Mouse (Mus musculus) ES-Bruce4 (cell line): ENCODE data around the gene Msi2. TPM values are rescaled to one million over a fixed set of nuclear protein-coding genes. Genes with fewer than 3 reads are reported as not detected.
A peak's percentile ranks its signal among the peaks of the same experiment; 100 is the strongest.

Source experiments
- H3K27ac ChIP-seq: 2 replicates; pipeline ENCODE4 v1.5.1; 2012; ENCODE audit warnings: low read length, inconsistent platforms; ENCODE audit not compliant: insufficient read depth
- H3K27me3 ChIP-seq: 2 replicates; pipeline ENCODE4 v1.6.1; 2012; ENCODE audit warnings: mild to moderate bottlenecking, low read length, inconsistent platforms; ENCODE audit not compliant: control insufficient read depth, poor library complexity, insufficient read depth, severe bottlenecking
- H3K36me3 ChIP-seq: 2 replicates; pipeline ENCODE4 v1.6.1; 2012; ENCODE audit warnings: inconsistent platforms, mild to moderate bottlenecking, low read length, moderate library complexity; ENCODE audit not compliant: control insufficient read depth, poor library complexity, insufficient read depth, severe bottlenecking
- H3K4me1 ChIP-seq: one replicate; pipeline ENCODE4 v1.8.1; 2011; ENCODE audit warnings: low read length; ENCODE audit not compliant: control insufficient read depth, insufficient read depth
- H3K4me3 ChIP-seq: 2 replicates; pipeline ENCODE4 v1.5.1; 2011; ENCODE audit warnings: low read depth, mild to moderate bottlenecking, low read length
- H3K9ac ChIP-seq: 2 replicates; pipeline ENCODE4 v1.6.1; 2012; ENCODE audit warnings: low read depth, mild to moderate bottlenecking, inconsistent platforms; ENCODE audit not compliant: poor library complexity, severe bottlenecking
- H3K9me3 ChIP-seq: replicated peaks from 2 replicates; pipeline ENCODE4 v1.6.1; 2012; ENCODE audit warnings: mild to moderate bottlenecking, low read length, inconsistent platforms; ENCODE audit not compliant: control insufficient read depth, poor library complexity, insufficient read depth, severe bottlenecking
- CTCF ChIP-seq: IDR thresholded peaks from one replicate; pipeline ENCODE4 v1.8.1; 2011; ENCODE audit warnings: low read depth, low read length
- EP300 ChIP-seq: IDR thresholded peaks from 2 replicates; pipeline ENCODE4 v1.6.1; 2011; ENCODE audit warnings: low read depth, low read length; ENCODE audit not compliant: insufficient read depth
- POLR2A ChIP-seq: IDR thresholded peaks from one replicate; pipeline ENCODE4 v1.8.1; 2011; ENCODE audit warnings: low read length; ENCODE audit not compliant: insufficient read depth
- polyA plus RNA-seq: library from polyadenylated mRNA; stranded (reverse); fragments of >200 nt; gene quantifications from 2 replicates; pipeline ENCODE4 v1.2.4, GENCODE M21; 2011; ENCODE audit warnings: low read depth; ENCODE audit not compliant: missing spikeins, insufficient read depth, insufficient read length

Gene Msi2
- polyA plus RNA-seq, 1 experiment = 110 TPM

DNA sequence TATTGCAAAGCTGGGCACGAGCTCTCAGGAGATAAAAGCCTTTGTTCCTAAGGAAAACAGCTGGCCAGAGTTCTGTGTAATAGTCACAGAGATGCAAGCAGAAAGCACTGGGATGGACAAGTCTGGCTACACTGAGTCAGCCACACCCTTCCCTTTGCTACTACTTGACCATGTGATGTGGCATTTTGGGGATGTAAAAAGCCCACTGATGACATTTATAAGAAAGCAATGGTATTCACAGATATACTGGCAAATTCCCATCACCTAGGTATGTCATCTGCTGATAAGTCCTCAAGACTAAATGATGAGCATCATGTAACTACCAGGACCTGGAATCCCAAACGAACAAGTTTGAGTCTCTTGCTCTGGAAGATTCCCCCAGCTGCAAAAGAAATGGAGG, 113.7 kb downstream of the Msi2 start:
- Histone ChIP-seq H3K27me3 (no peaks in the 10 kb centered on the region), H3K27ac (peak overlapping the region; percentile 18; the same call in 1 of the 2 replicates), H3K9me3 (no peaks in the 10 kb centered on the region), H3K36me3 (0 out of 2 replicates have a peak, but pooled peaks cover 2% of the 10 kb centered on the region), H3K9ac (no peak overlapping the region), H3K4me1 (peaks cover 8% of the 10 kb centered on the region), H3K4me3 (no peak overlapping the region)
- TF ChIP-seq CTCF = no peak
- no peak for TF ChIP-seq POLR2A
- no peak for TF ChIP-seq EP300

DNA sequence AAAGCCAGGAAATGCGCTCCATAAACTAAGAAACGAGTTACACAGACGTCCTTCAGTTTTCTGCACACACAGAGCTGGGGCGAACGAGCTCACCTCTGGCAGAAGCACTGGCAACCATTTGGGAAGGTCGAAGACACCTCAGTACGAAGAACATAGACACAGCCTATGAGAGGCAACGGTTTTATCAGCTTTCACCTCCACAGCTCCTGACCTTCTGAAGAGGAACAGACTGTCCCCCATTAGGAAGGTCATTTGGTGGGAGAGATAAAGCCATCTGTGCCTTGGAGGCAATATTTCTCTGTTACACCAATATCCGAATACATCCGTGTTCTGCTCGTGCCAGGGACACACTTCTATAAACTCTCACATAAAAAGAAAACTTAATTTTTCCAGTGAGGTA, 114.9 kb downstream of the Msi2 start:
- no peak overlapping the region for H3K27ac ChIP-seq
- no peak overlapping the region for H3K9ac ChIP-seq
- TF ChIP-seq POLR2A = no peak
- no peak for TF ChIP-seq EP300
- no peak for TF ChIP-seq CTCF
- H3K27me3 ChIP-seq = no peaks in the 10 kb centered on the region
- H3K36me3 ChIP-seq = 0 out of 2 replicates have a peak, but pooled peaks cover 2% of the 10 kb centered on the region
- H3K4me1 ChIP-seq = peaks cover 8% of the 10 kb centered on the region
- H3K9me3 ChIP-seq = no peaks in the 10 kb centered on the region
- no peak overlapping the region for H3K4me3 ChIP-seq

- H3K4me3 ChIP-seq = no peak overlapping the region
- no peaks in the 10 kb centered on the region for H3K27me3 ChIP-seq
- TF ChIP-seq POLR2A (no peak), EP300 (no peak), CTCF (no peak)
- 0 out of 2 replicates have a peak, but pooled peaks cover 2% of the 10 kb centered on the region for H3K36me3 ChIP-seq
- no peak overlapping the region for H3K9ac ChIP-seq
- H3K27ac ChIP-seq = peak overlapping the region; percentile 64
- no peaks in the 10 kb centered on the region for H3K9me3 ChIP-seq
- peaks cover 8% of the 10 kb centered on the region for H3K4me1 ChIP-seq
These were observed 115.7 kb downstream of the Msi2 start for GRCm38 (mm10) chr11:88602471-88603120.

- H3K27ac ChIP-seq = peak overlapping the region; percentile 96
- H3K36me3 ChIP-seq = 0 out of 2 replicates have a peak, but pooled peaks cover 2% of the 10 kb centered on the region
- no peak overlapping the region for H3K4me3 ChIP-seq
- peaks cover 9% of the 10 kb centered on the region for H3K4me1 ChIP-seq
- H3K9me3 ChIP-seq = no peaks in the 10 kb centered on the region
- H3K27me3 ChIP-seq = no peaks in the 10 kb centered on the region
- TF ChIP-seq EP300 = no peak
- no peak for TF ChIP-seq CTCF
- TF ChIP-seq POLR2A = no peak
- 0 out of 2 replicates have a peak overlapping the region, but pooled peaks have one; percentile 17 for H3K9ac ChIP-seq
These were observed 118.1 kb downstream of the Msi2 start for GRCm38 (mm10) chr11:88600194-88600593.

DNA sequence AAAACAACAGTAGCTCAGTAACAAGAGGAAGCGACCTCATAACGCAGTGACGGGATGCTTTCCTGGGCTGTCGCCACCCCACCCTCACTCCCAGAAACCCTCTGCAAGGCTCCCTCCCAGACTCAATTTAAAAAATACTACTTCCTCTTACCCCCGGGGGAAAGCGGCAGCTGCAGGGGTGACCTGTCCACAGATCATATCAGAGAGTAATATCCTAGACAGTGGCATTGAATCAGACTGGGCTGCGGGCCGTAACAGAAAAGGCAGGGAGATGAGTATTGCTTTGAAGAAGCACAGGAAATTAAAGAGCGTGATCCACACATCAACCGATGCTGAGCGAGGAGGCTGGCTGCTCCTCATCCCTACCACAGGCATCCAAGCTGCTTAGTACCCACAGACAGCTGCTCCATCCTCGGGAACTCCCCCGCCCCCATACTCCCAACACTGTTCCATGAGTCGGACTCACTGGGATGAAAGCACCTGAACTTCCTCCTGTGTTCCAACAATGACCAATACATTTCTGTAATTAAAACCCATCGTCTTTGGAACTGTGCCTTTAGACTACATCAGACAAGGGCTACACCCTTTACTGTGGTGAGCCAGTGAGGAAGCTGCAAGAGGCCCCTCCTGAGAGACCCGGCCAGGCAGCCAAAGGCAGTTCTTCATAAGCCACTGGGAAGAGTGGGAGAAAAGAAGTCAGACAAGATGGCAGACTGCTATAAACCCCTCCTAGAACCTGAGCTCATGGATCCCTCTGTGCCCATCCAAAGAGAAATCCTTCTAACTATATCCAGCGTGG, 118.8 kb downstream of the Msi2 start:
- Histone ChIP-seq H3K9ac (0 out of 2 replicates have a peak overlapping the region, but pooled peaks have one; percentile 12), H3K27ac (peak overlapping the region; percentile 91), H3K4me1 (peaks cover 9% of the 10 kb centered on the region), H3K36me3 (no peaks in the 10 kb centered on the region), H3K27me3 (no peaks in the 10 kb centered on the region), H3K9me3 (no peaks in the 10 kb centered on the region), H3K4me3 (0 out of 2 replicates have a peak overlapping the region, but pooled peaks have one; percentile 3)
- no peak for TF ChIP-seq EP300
- TF ChIP-seq POLR2A = no peak
- no peak for TF ChIP-seq CTCF

GRCm38 (mm10) chr11:88598848-88599175, 119.5 kb downstream of the Msi2 start:
- TF ChIP-seq CTCF = no peak
- no peak for TF ChIP-seq EP300
- TF ChIP-seq POLR2A = no peak
- no peaks in the 10 kb centered on the region for H3K9me3 ChIP-seq
- peak overlapping the region; percentile 91 for H3K27ac ChIP-seq
- no peak overlapping the region for H3K4me3 ChIP-seq
- no peaks in the 10 kb centered on the region for H3K27me3 ChIP-seq
- no peaks in the 10 kb centered on the region for H3K36me3 ChIP-seq
- peaks cover 9% of the 10 kb centered on the region for H3K4me1 ChIP-seq
- H3K9ac ChIP-seq = 0 out of 2 replicates have a peak overlapping the region, but pooled peaks have one; percentile 12
